Comparison of ENCODE assay signal across 8 mouse cellular contexts in the genomic region with DNA sequence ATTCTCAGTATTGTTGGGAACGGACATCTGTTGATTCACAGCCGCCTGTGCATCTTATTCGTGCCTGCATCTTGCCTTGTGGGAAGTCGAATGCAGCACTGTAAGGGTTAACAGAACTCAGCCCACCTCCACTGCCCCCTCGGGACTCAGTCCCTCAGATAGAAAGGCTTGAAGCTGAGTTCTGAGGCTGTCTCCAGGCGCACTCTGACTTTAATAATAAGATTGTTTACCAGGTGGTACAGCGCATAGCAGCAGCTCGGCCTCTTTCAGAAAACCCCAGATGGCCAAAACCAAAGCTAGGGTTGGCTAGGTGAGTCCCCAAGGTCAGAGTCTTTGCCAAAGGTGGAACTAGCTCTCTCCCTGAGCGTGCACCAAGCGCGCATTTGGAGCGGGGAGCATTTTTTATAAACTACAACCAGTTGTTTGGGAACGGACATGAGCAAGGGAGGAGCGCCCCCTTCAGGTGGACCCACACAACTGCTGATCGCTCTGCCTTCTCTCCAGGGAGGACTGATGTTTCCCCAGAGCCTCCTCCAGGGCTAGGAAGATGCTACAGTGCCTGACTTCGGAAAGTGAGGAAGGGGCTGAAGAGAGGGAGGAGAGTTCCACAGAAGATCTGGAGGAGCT. TPM values are rescaled to one million over a fixed set of nuclear protein-coding genes. Genes with fewer than 3 reads are reported as not detected.
DNase-seq lines count a peak whose midpoint lies in the region; ATAC-seq lines count a peak whose summit lies in the region.

Gene Ttll6, plus strand, starts transcription at position 548 of the 627 bp plus-strand sequence.

- H3K27me3 ChIP-seq in heart, embryonic 15.5 days: peaks cover 57% of the 10 kb centered on the region
- no peaks in the 10 kb centered on the region; the same call in 1 of the 2 replicates for H3K27me3 ChIP-seq in liver, embryonic 16.5 days (ENCODE audit: control insufficient read depth, insufficient read depth, low read depth, low read length)
- peaks cover 12% of the 10 kb centered on the region; the same call in 1 of the 2 replicates for H3K27me3 ChIP-seq in neural tube, embryonic 13.5 days

- H3K36me3 ChIP-seq in heart, embryonic 15.5 days: no peaks in the 10 kb centered on the region
- no peaks in the 10 kb centered on the region for H3K36me3 ChIP-seq in liver, embryonic 16.5 days (ENCODE audit: control insufficient read depth, insufficient read depth)
- no peaks in the 10 kb centered on the region for H3K36me3 ChIP-seq in neural tube, embryonic 13.5 days

- H3K4me3 ChIP-seq in heart, embryonic 15.5 days: peak within 1 kb of the TSS; percentile 19; the same call in 1 of the 2 replicates
- no peak within 1 kb of the TSS for H3K4me3 ChIP-seq in liver, embryonic 16.5 days (ENCODE audit: low read depth, low read length)
- no peak within 1 kb of the TSS for H3K4me3 ChIP-seq in neural tube, embryonic 13.5 days

- 20% methylated on average over 16 of the region's 16 CpGs for WGBS in heart, embryonic 15.5 days
- WGBS in liver, embryonic 16.5 days (ENCODE audit: insufficient replicate concordance): 22% methylated on average over 16 of the region's 16 CpGs
- WGBS in neural tube, embryonic 13.5 days: 21% methylated on average over 16 of the region's 16 CpGs

- H3K4me1 ChIP-seq in heart, embryonic 15.5 days (replicated peaks): peaks cover 4% of the 10 kb centered on the region; the same call in 1 of the 2 replicates
- no peaks in the 10 kb centered on the region; the same call in 1 of the 2 replicates for H3K4me1 ChIP-seq in liver, embryonic 16.5 days (ENCODE audit: control insufficient read depth, low read depth, low read length)
- peaks cover 11% of the 10 kb centered on the region for H3K4me1 ChIP-seq in neural tube, embryonic 13.5 days (replicated peaks)

- peak; percentile 72; the same call in 1 of the 2 replicates for ATAC-seq in common myeloid progenitor, adult 5-6 weeks (replicated peaks; ENCODE audit: low read depth, poor library complexity, severe bottlenecking)
- no peak for ATAC-seq in heart, embryonic 15.5 days (replicated peaks; ENCODE audit: insufficient number of reproducible peaks, insufficient read depth, low FRiP score, low read depth)
- ATAC-seq in liver, embryonic 16.5 days (ENCODE audit: low read depth): 0 out of 2 replicates have a peak, but pooled peaks have one; percentile 27
- ATAC-seq in neural tube, embryonic 13.5 days (ENCODE audit: low read depth): no peak

- no peaks in the 10 kb centered on the region for H3K9me3 ChIP-seq in heart, embryonic 15.5 days (replicated peaks)
- no peaks in the 10 kb centered on the region for H3K9me3 ChIP-seq in liver, embryonic 16.5 days (replicated peaks; ENCODE audit: control insufficient read depth, low read length)
- H3K9me3 ChIP-seq in neural tube, embryonic 13.5 days: no peaks in the 10 kb centered on the region

- peak; percentile 55 for DNase-seq in 416B (ENCODE audit: low read depth)
- DNase-seq in R1 (ENCODE audit: low read depth, low spot score): peak; percentile 88
- peak; percentile 82 for DNase-seq in kidney, postnatal 10 days
- DNase-seq in urinary bladder, adult 2 months (ENCODE audit: low spot score): peak; percentile 43

- H3K4me2 ChIP-seq in heart, embryonic 15.5 days: peak within 1 kb of the TSS; percentile 52
- 0 out of 2 replicates have a peak within 1 kb of the TSS, but pooled peaks have one; percentile 37 for H3K4me2 ChIP-seq in liver, embryonic 16.5 days (ENCODE audit: low read depth, low read length)
- peak within 1 kb of the TSS; percentile 35 for H3K4me2 ChIP-seq in neural tube, embryonic 13.5 days

- no peak within 1 kb of the TSS for H3K9ac ChIP-seq in heart, embryonic 15.5 days
- H3K9ac ChIP-seq in liver, embryonic 16.5 days (ENCODE audit: low read depth, low read length): no peak within 1 kb of the TSS
- no peak within 1 kb of the TSS for H3K9ac ChIP-seq in neural tube, embryonic 13.5 days

- H3K27ac ChIP-seq in heart, embryonic 15.5 days: no peak within 1 kb of the TSS
- no peak within 1 kb of the TSS for H3K27ac ChIP-seq in liver, embryonic 16.5 days (ENCODE audit: low read length)
- H3K27ac ChIP-seq in neural tube, embryonic 13.5 days (replicated peaks): no peak within 1 kb of the TSS

RNA-seq across cellular contexts. Expression of gene Ttll6, which starts in this region (rescaled TPM):
- total RNA-seq in common myeloid progenitor, adult 5-6 weeks (2017): not detected in 2 replicates
- 0.05 and 0.18 TPM in 2 replicates for polyA plus RNA-seq in heart, embryonic 15.5 days (2015; fragmentation: Nextera tagmentation; extraction: Ambion mirVana)
- not detected in 2 replicates for polyA plus RNA-seq in liver, embryonic 16.5 days (2015; fragmentation: Nextera tagmentation; extraction: Ambion mirVana)
- polyA plus RNA-seq in neural tube, embryonic 13.5 days (2015; fragmentation: Nextera tagmentation; extraction: Ambion mirVana): not detected in 2 replicates
- 0.04 TPM in 2 replicates for polyA plus RNA-seq in urinary bladder, adult 2 months (2012; rRNA removed)

Comparison
In these comparisons a context has a peak if more than half of its experiments do, and no peak if none do; other contexts are left out.
1. Peak in ATAC-seq in common myeloid progenitor, adult 5-6 weeks; RNA of the gene not detected or under 1 TPM.
2. Peak in ATAC-seq and H3K4me2 ChIP-seq in liver, embryonic 16.5 days; RNA of the gene not detected or under 1 TPM.
3. Peak in DNase-seq in urinary bladder, adult 2 months; RNA of the gene not detected or under 1 TPM.